Mouse (Mus musculus): ENCODE data around the gene Gabrp. TPM values are rescaled to one million over a fixed set of nuclear protein-coding genes. Genes with fewer than 3 reads are reported as not detected.

Gene Gabrp
- total and polyA plus RNA-seq, 2 experiments from 2014 or later, result 0.16 TPM; not detected in 1

DNA sequence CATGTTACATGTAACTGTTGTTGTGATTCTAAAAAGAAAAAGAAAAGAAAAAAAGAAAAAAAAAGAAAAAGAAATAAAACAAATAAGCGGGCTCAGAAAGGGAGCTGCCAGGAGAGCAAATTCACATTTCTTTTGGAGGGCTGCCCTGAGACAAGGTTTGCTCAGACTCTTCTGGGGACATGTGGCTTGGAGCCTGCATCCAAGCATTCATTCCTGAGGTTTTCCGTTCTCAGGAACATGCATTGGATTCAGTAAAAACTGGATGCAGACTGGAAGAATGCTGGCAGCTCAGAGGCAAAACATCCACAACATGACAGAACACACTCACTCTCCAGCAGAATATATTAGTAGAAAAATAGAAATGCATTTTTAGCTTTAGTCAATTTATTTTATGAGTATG is 14.8 kb downstream of the Gabrp start:
- TF ChIP-seq CTCF (IDR thresholded peaks at IDR 0.05), result no peak
- 89% methylated on average over 2 of the region's 2 CpGs for WGBS
- DNase-seq (ENCODE audit: low spot score), result no peak
- H3K4me2 ChIP-seq (ENCODE audit: low read depth, low read length, poor library complexity, severe bottlenecking), result no peak overlapping the region
- H3K4me3 ChIP-seq (ENCODE audit: low read depth, low read length), result no peak overlapping the region
- no peak overlapping the region for H3K27ac ChIP-seq (ENCODE audit: low read depth, low read length)
- no peaks in the 10 kb centered on the region for H3K36me3 ChIP-seq (ENCODE audit: insufficient read depth, low read length)
- no peaks in the 10 kb centered on the region for H3K9me3 ChIP-seq (ENCODE audit: low read length)
- no peak overlapping the region for H3K9ac ChIP-seq (replicated peaks; ENCODE audit: low read length, poor library complexity, severe bottlenecking)
- H3K4me1 ChIP-seq (ENCODE audit: insufficient read depth, low read length), result no peaks in the 10 kb centered on the region
- no peak for ATAC-seq (ENCODE audit: low FRiP score)
- no peaks in the 10 kb centered on the region for H3K27me3 ChIP-seq (ENCODE audit: insufficient read depth, low read length)

DNA sequence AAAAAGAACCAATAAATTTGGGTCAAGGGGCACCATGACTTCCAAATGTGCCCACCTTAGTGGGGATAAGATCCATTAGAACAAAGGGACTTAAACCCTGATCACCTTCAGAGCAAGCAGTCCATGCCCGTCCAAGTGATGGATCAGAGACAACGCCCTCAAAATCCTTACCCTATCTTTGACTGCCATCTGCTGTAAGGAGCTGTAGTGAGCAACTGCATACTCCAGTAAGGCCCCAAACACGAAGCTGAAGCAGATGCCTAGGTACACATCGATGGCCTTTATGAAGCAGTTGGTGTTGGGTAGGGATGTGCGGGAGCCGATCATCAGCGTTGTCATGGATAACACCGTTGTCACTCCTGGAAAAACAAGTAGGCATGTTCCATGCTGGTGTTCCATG is 24.6 kb downstream of the Gabrp start:
- H3K4me3 ChIP-seq (ENCODE audit: low read depth, low read length), result no peak overlapping the region
- DNase-seq (ENCODE audit: low spot score), result peak; percentile 33

DNA sequence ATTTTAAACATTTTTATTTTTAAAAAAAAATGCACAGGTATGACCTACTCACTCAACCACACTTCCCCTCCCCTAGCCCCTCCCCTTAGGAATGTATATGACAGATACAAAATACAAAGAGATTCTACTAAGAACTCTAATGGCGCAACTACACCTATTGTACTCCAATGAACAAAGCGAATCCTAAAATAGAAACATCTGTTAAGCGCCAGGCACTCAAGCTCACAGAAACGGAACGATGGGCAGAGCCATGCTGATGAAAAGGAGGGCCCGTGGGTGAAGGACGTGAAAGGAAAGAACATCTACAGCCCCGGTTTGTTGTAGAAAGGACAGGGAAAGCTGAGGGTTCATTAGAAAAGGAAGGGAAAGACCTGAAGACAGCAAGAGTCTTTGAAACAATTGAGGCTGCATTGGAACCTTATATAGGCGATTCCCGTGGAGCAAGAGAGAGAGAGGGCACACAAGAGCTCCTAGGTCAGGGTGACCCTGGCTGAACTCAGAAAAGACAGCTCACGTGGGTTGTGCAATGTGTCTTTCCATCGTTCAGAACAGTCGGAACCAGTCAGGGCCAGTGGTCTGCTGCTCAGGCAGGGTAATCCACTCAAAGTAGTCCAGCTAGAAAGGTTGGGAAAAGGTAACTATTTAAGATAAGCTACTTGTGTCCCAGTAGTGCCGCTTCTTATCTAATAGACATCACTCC is 27.7 kb downstream of the Gabrp start:
- ATAC-seq (ENCODE audit: low FRiP score), result no peak
- Histone ChIP-seq H3K9me3 (ENCODE audit: low read length) (no peaks in the 10 kb centered on the region), H3K9ac (replicated peaks; ENCODE audit: low read length, poor library complexity, severe bottlenecking) (no peak overlapping the region)

More for the DNA sequence above, 24.6 kb downstream of the Gabrp start:
- H3K36me3 ChIP-seq (ENCODE audit: insufficient read depth, low read length), result no peaks in the 10 kb centered on the region
- H3K9ac ChIP-seq (replicated peaks; ENCODE audit: low read length, poor library complexity, severe bottlenecking), result no peak overlapping the region
- no peak overlapping the region for H3K4me2 ChIP-seq (ENCODE audit: low read depth, low read length, poor library complexity, severe bottlenecking)
- ATAC-seq (ENCODE audit: low FRiP score), result no peak
- H3K27me3 ChIP-seq (ENCODE audit: insufficient read depth, low read length), result no peaks in the 10 kb centered on the region
- peak; percentile 58 for TF ChIP-seq CTCF (IDR thresholded peaks at IDR 0.05)
- 80% methylated on average over 8 of the region's 8 CpGs for WGBS
- no peaks in the 10 kb centered on the region for H3K4me1 ChIP-seq (ENCODE audit: insufficient read depth, low read length)
- H3K27ac ChIP-seq (ENCODE audit: low read depth, low read length), result no peak overlapping the region
- H3K9me3 ChIP-seq (ENCODE audit: low read length), result no peaks in the 10 kb centered on the region

DNA sequence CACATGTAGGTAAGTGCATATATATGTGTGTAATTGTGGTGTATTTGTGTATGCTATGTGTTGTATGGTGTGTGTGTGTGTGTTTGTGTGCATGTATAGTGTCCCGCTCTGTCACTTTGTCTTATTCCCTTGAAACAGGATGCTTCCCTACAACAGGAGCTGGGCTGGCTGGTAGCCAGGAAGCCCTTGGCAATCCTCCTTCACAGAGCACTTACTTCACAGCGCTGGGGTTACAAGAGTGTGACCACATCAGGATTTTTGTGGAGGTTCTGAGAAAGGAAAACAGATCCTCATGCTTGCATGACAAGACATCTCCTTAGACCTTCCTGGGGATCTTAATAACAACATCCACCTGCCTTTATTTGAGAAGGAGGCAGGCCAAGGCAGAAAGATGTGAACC is 31.4 kb downstream of the Gabrp start:
- no peak overlapping the region for H3K27ac ChIP-seq (ENCODE audit: low read depth, low read length)
- no peaks in the 10 kb centered on the region for H3K4me1 ChIP-seq (ENCODE audit: insufficient read depth, low read length)
- TF ChIP-seq CTCF (IDR thresholded peaks at IDR 0.05), result no peak
- H3K9ac ChIP-seq (replicated peaks; ENCODE audit: low read length, poor library complexity, severe bottlenecking), result no peak overlapping the region
- no peak overlapping the region for H3K4me3 ChIP-seq (ENCODE audit: low read depth, low read length)
- DNase-seq (ENCODE audit: low spot score) (peak; percentile 19), ATAC-seq (ENCODE audit: low FRiP score) (no peak)
- H3K36me3 ChIP-seq (ENCODE audit: insufficient read depth, low read length), result no peaks in the 10 kb centered on the region
- no peak overlapping the region for H3K4me2 ChIP-seq (ENCODE audit: low read depth, low read length, poor library complexity, severe bottlenecking)
- no peaks in the 10 kb centered on the region for H3K9me3 ChIP-seq (ENCODE audit: low read length)
- H3K27me3 ChIP-seq (ENCODE audit: insufficient read depth, low read length), result no peaks in the 10 kb centered on the region
- WGBS, result 76% methylated on average over 2 of the region's 2 CpGs

More for the DNA sequence above, 27.7 kb downstream of the Gabrp start:
- H3K36me3 ChIP-seq (ENCODE audit: insufficient read depth, low read length), result no peaks in the 10 kb centered on the region
- no peaks in the 10 kb centered on the region for H3K27me3 ChIP-seq (ENCODE audit: insufficient read depth, low read length)
- no peaks in the 10 kb centered on the region for H3K4me1 ChIP-seq (ENCODE audit: insufficient read depth, low read length)
- H3K4me2 ChIP-seq (ENCODE audit: low read depth, low read length, poor library complexity, severe bottlenecking), result no peak overlapping the region
- WGBS, result 73% methylated on average over 14 of the region's 14 CpGs
- TF ChIP-seq CTCF (IDR thresholded peaks at IDR 0.05), result no peak
- no peak for DNase-seq (ENCODE audit: low spot score)
- no peak overlapping the region for H3K4me3 ChIP-seq (ENCODE audit: low read depth, low read length)
- H3K27ac ChIP-seq (ENCODE audit: low read depth, low read length), result no peak overlapping the region

DNA sequence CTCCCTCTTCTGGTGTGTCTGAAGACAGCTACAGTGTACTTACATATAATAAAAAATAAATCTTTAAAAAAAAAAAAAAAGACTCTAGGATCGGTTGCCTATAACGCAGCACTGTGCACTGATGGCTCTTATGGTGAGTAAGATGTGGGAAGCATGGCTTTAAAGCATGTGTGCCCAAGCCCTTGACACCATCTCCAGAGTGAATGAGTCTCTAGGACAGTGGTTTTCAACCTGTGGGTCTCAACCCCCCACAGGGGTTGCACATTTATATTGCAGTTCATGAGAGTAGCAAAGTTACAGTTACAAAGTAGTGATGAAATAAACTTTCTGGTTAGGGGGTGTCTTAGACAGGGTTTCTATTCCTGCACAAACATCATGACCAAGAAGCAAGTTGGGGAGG is 33.8 kb downstream of the Gabrp start:
- Histone ChIP-seq H3K9me3 (ENCODE audit: low read length) (no peaks in the 10 kb centered on the region), H3K4me3 (ENCODE audit: low read depth, low read length) (no peak overlapping the region), H3K27ac (ENCODE audit: low read depth, low read length) (no peak overlapping the region), H3K27me3 (ENCODE audit: insufficient read depth, low read length) (no peaks in the 10 kb centered on the region), H3K4me1 (ENCODE audit: insufficient read depth, low read length) (no peaks in the 10 kb centered on the region), H3K9ac (replicated peaks; ENCODE audit: low read length, poor library complexity, severe bottlenecking) (no peak overlapping the region), H3K36me3 (ENCODE audit: insufficient read depth, low read length) (no peaks in the 10 kb centered on the region), H3K4me2 (ENCODE audit: low read depth, low read length, poor library complexity, severe bottlenecking) (no peak overlapping the region)
- ATAC-seq (ENCODE audit: low FRiP score) (no peak), DNase-seq (ENCODE audit: low spot score) (no peak)
- no peak for TF ChIP-seq CTCF (IDR thresholded peaks at IDR 0.05)
- 100% methylated on average over 2 of the region's 2 CpGs for WGBS

DNA sequence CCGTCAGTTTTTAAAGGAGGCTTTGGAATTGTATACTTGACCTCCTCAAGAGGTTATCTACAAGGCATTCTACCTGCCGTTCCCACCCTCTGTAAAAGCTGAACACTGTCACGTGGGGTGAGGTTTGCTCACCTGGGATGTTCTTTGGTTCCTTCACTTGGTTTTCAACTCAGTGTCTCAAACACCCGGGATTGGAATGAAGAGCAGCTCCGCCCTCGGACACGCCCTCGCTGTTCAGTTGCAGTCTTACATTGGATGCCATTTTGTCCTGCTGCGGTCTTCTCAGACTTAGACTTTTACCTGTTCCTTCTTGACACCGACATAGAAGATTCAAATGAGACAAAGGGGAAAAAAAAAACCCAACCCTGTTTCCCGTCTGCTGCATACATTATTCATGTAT is 34.6 kb downstream of the Gabrp start:
- no peak for TF ChIP-seq CTCF (IDR thresholded peaks at IDR 0.05)
- 67% methylated on average over 11 of the region's 11 CpGs for WGBS
- Histone ChIP-seq H3K36me3 (ENCODE audit: insufficient read depth, low read length) (no peaks in the 10 kb centered on the region), H3K4me3 (ENCODE audit: low read depth, low read length) (no peak overlapping the region), H3K4me1 (ENCODE audit: insufficient read depth, low read length) (no peaks in the 10 kb centered on the region), H3K9ac (replicated peaks; ENCODE audit: low read length, poor library complexity, severe bottlenecking) (no peak overlapping the region), H3K27me3 (ENCODE audit: insufficient read depth, low read length) (no peaks in the 10 kb centered on the region), H3K27ac (ENCODE audit: low read depth, low read length) (no peak overlapping the region), H3K9me3 (ENCODE audit: low read length) (no peaks in the 10 kb centered on the region), H3K4me2 (ENCODE audit: low read depth, low read length, poor library complexity, severe bottlenecking) (no peak overlapping the region)
- ATAC-seq (ENCODE audit: low FRiP score), result no peak
- DNase-seq (ENCODE audit: low spot score), result no peak

Data from midbrain, postnatal 0 days (tissue).